Mouse (Mus musculus): ENCODE results near the gene Ear6. TPM values are rescaled to one million over a fixed set of nuclear protein-coding genes. Genes with fewer than 3 reads are reported as not detected.

The Ear6 gene
- polyA plus RNA-seq, 2 experiments from 2014 or later: not detected

- ATAC-seq: no peak
Observed at GRCm38 (mm10) chr14:51895071-51895470, 41.6 kb downstream of the Ear6 start.

- ATAC-seq: no peak
Observed at GRCm38 (mm10) chr14:51896019-51896418, 42.5 kb downstream of the Ear6 start.

GRCm38 (mm10) chr14:51896539-51897170 is 43.2 kb downstream of the Ear6 start:
- no peak for ATAC-seq

- ATAC-seq: no peak
Observed at GRCm38 (mm10) chr14:51899351-51899750, 45.9 kb downstream of the Ear6 start.

- ATAC-seq: peak; percentile 83
Observed at GRCm38 (mm10) chr14:51902806-51903710, 49.6 kb downstream of the Ear6 start.

GRCm38 (mm10) chr14:51903782-51904181 is 50.3 kb downstream of the Ear6 start:
- ATAC-seq: no peak

Other genes starting within 250 kb of the Ear6 start
- not detected for gene Gm17078, start 242.4 kb upstream of the Ear6 start, polyA plus RNA-seq (2017; shearing (Covaris generic))
- gene Gm4181, start 218.0 kb upstream of the Ear6 start, polyA plus RNA-seq (2017; shearing (Covaris generic)): not detected
- gene Gm17079, start 158.2 kb upstream of the Ear6 start, polyA plus RNA-seq (2017; shearing (Covaris generic)): not detected
- gene Gm5800, start 136.5 kb upstream of the Ear6 start, polyA plus RNA-seq (2017; shearing (Covaris generic)): not detected
- gene Ang4, start 80.1 kb upstream of the Ear6 start, polyA plus RNA-seq (2017; shearing (Covaris generic)): not detected
- gene AY358078, start 53.7 kb upstream of the Ear6 start, polyA plus RNA-seq (2017; shearing (Covaris generic)): not detected
- gene Mettl17, start 31.1 kb downstream of the Ear6 start, polyA plus RNA-seq (2017; shearing (Covaris generic)): 10 to 100 TPM; 35.7 to 44.6 TPM
- under 1 TPM in 1 of 2 experiments, not detected in 1; 0.70 TPM for gene Slc39a2, start 39.2 kb downstream of the Ear6 start, polyA plus RNA-seq (2017; shearing (Covaris generic))
- 10 to 100 TPM; 16.2 to 18.5 TPM for gene Ndrg2, start 60.5 kb downstream of the Ear6 start, polyA plus RNA-seq (2017; shearing (Covaris generic))
- gene Tppp2, start 64.7 kb downstream of the Ear6 start, polyA plus RNA-seq (2017; shearing (Covaris generic)): not detected
- not detected for gene Rnase13, start 69.1 kb downstream of the Ear6 start, polyA plus RNA-seq (2017; shearing (Covaris generic))
- gene Arhgef40, start 131.0 kb downstream of the Ear6 start, polyA plus RNA-seq (2017; shearing (Covaris generic)): not detected
- under 1 TPM in 1 of 2 experiments, not detected in 1; 0.98 TPM for gene Tmem253, start 162.0 kb downstream of the Ear6 start, polyA plus RNA-seq (2017; shearing (Covaris generic))
- 1 to 10 TPM; 1.9 to 2.2 TPM for gene Zfp219, start 167.0 kb downstream of the Ear6 start, polyA plus RNA-seq (2017; shearing (Covaris generic))
- gene Olfr221, start 188.8 kb downstream of the Ear6 start, polyA plus RNA-seq (2017; shearing (Covaris generic)): not detected